Mouse (Mus musculus): ENCODE measurements around the gene Trabd.

Trabd gene

GRCm38 (mm10) chr15:89076156-89076731, 1.3 kb downstream of the Trabd start:
- DNase-seq (ENCODE audit: low read depth in 2 of 2, low spot score in 2 of 2) = peak in 1 of 2 experiments; percentile 15

- peak; percentile 63 to 68 for DNase-seq (ENCODE audit: low read depth in 2 of 2, low spot score in 2 of 2)
Observed at GRCm38 (mm10) chr15:89078208-89078836, 3.4 kb downstream of the Trabd start.

- DNase-seq (ENCODE audit: low read depth in 2 of 2, low spot score in 2 of 2) = no peak
Observed at GRCm38 (mm10) chr15:89083906-89084305, 9.0 kb downstream of the Trabd start.

- DNase-seq (ENCODE audit: low read depth in 2 of 2, low spot score in 2 of 2) = no peak
Observed at GRCm38 (mm10) chr15:89084826-89085225, 9.9 kb downstream of the Trabd start.

- DNase-seq (ENCODE audit: low read depth in 2 of 2, low spot score in 2 of 2) = peak; percentile 50 to 54
Observed at GRCm38 (mm10) chr15:89088607-89089247, 13.8 kb downstream of the Trabd start, which contains the start of gene Selenoo. TSS of gene Selenoo (plus strand) at chr15:89089084.

- no peak for DNase-seq (ENCODE audit: low read depth in 2 of 2, low spot score in 2 of 2)
Observed at GRCm38 (mm10) chr15:89089248-89090051, 14.5 kb downstream of the Trabd start.

GRCm38 (mm10) chr15:89090662-89091061, 15.7 kb downstream of the Trabd start:
- no peak for DNase-seq (ENCODE audit: low read depth in 2 of 2, low spot score in 2 of 2)

- no peak for DNase-seq (ENCODE audit: low read depth in 2 of 2, low spot score in 2 of 2)
Observed at GRCm38 (mm10) chr15:89092181-89092580, 17.3 kb downstream of the Trabd start.

GRCm38 (mm10) chr15:89097450-89097849, 22.5 kb downstream of the Trabd start:
- DNase-seq (ENCODE audit: low read depth in 2 of 2, low spot score in 2 of 2) = no peak

- DNase-seq (ENCODE audit: low read depth in 2 of 2, low spot score in 2 of 2) = no peak
Observed at GRCm38 (mm10) chr15:89098616-89099015, 23.7 kb downstream of the Trabd start.

- no peak for DNase-seq (ENCODE audit: low read depth in 2 of 2, low spot score in 2 of 2)
Observed at GRCm38 (mm10) chr15:89100823-89101222, 25.9 kb downstream of the Trabd start.

- no peak for DNase-seq (ENCODE audit: low read depth in 2 of 2, low spot score in 2 of 2)
Observed at GRCm38 (mm10) chr15:89102646-89103045, 27.7 kb downstream of the Trabd start.

- no peak for DNase-seq (ENCODE audit: low read depth in 2 of 2, low spot score in 2 of 2)
Observed at GRCm38 (mm10) chr15:89103921-89104320, 29.0 kb downstream of the Trabd start.

GRCm38 (mm10) chr15:89104425-89104824, 29.5 kb downstream of the Trabd start:
- DNase-seq (ENCODE audit: low read depth in 2 of 2, low spot score in 2 of 2) = no peak

GRCm38 (mm10) chr15:89106073-89106472, 31.1 kb downstream of the Trabd start:
- DNase-seq (ENCODE audit: low read depth in 2 of 2, low spot score in 2 of 2) = no peak

- no peak for DNase-seq (ENCODE audit: low read depth in 2 of 2, low spot score in 2 of 2)
Observed at GRCm38 (mm10) chr15:89106976-89107375, 32.1 kb downstream of the Trabd start.

GRCm38 (mm10) chr15:89110147-89110546, 35.2 kb downstream of the Trabd start:
- DNase-seq (ENCODE audit: low read depth in 2 of 2, low spot score in 2 of 2) = no peak

GRCm38 (mm10) chr15:89118007-89118406, 43.1 kb downstream of the Trabd start:
- no peak for DNase-seq (ENCODE audit: low read depth in 2 of 2, low spot score in 2 of 2)

GRCm38 (mm10) chr15:89122649-89123366, 47.9 kb downstream of the Trabd start, which contains the start of gene Tubgcp6:
TSS of gene Tubgcp6 (minus strand) at chr15:89123112.
- DNase-seq (ENCODE audit: low read depth in 2 of 2, low spot score in 2 of 2) = peak; percentile 79 to 92

- no peak for DNase-seq (ENCODE audit: low read depth in 2 of 2, low spot score in 2 of 2)
Observed at GRCm38 (mm10) chr15:89123595-89123994, 48.7 kb downstream of the Trabd start.

- DNase-seq (ENCODE audit: low read depth in 2 of 2, low spot score in 2 of 2) = no peak
Observed at GRCm38 (mm10) chr15:89124312-89124711, 49.4 kb downstream of the Trabd start.
